Mouse (Mus musculus) adrenal gland (tissue): ENCODE results near the gene Lrmda.

Experiments used
- intact Hi-C: fragments of 180-260 bp; cut with DNase I; formaldehyde crosslinking; loops from one replicate; pipeline ENCODE4 v1.15.1; 2025

The Lrmda gene

DNA sequence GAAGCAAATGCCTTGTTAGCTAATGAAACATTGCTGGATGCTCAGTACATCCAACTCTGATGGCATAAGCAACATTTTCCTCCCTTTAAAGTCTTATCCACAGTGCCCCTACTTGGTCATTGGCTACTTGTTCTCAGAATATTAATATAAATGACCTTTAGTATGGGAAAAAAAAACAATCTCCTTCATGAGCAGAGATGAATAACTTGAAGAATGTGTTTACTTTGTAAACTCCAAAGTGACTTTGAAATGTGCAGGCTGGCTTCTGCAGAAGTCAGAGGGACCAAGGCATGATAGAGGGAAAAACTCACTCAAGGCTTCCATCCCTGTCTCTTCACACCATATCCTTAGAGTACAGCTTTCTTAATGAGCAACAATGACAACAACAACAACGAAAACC is 202.5 kb downstream of the Lrmda start:
- intact Hi-C loops, result no loop called here

DNA sequence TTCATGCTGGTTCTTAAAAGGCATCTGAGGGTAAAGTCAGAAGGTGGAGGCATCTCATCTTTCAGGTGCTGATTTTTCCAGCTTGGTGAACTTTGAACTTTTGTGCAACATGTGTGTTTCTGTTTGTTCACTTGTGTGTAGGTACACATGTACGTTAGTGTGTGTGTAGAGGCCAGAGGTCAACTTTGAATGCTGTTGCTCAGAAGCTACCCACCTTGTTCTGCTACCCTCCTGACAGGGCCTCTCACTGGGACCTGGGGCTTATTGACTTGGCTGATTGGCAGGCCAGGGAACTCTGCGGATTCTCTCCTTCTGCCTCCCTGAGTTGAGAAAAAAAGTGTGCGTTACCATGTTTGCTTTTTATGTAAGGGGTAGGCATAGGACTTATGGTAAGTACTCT is 203.1 kb downstream of the Lrmda start:
- intact Hi-C loops, result no loop called here

DNA sequence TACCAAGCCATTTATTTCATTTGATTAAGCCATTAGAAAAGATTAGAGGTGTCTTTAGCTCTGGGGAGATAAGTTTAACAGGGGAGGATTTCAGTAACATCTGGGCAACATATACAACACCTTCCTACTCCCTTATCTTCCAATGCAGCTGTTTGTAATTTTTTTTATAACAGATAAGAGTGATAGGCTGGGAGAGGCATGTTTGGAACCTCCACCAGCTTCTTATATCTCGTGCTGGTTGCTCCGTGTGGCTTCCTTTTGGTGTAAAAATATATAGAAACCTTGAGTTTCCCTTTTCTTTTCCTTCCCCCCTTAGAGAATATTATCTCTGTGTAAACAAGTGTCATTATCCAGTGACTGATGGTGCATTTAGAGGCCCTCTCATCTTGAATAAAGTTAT is 206.7 kb downstream of the Lrmda start:
- intact Hi-C loops, result no loop called here

DNA sequence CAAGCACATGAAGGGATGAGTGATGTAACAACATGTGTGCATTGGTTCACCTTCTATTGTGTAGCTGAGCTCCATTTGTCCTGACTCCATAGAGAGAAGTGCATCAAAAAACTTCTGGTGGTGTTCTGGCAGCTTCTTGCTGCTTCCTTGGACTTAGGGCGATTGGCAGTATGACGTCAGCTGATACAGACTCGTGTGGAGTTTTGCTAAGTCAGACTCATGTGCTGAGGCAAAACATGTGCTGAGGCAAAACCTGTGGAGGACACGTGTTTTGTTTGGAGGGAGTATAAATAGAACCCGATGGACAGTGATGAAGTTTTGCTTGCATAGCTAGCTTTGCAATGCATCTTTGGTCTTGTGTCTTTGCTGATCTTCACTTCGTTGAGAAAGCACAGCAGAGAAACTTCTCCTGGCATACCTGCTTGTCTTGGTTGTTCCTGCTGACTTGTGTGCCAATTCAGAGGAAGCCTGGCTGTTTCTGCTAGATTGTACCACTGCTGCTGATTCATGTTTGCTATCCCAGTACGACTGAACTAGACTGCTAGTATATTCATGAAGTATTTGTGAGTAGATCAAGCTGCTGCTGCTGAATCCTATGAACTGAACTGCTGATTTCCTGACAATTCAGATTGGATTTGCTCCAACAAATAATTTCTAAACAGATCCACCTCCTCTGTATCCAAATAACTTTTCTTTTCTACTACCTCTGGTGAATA is 208.9 kb downstream of the Lrmda start:
- intact Hi-C loops, result no loop called here

DNA sequence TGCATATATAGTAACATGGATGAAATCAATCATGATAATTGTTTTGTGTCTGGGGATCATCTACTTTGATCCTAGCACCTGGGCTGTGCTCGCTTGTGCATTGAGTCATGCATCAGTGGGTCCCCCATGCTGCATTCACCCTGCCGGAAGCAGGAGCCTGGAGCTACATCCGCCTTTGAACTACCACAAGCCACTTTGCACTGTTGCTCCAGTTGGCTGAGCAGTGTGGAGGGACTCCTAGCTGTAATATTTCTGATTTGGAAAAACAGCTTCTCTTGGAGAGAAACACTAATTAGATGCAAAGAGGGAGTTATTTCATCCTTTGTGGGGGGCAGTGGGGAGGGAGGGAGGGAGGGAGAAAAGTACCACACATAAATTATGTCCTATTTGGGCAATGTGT is 220.8 kb downstream of the Lrmda start:
- intact Hi-C loops, result no loop called here

DNA sequence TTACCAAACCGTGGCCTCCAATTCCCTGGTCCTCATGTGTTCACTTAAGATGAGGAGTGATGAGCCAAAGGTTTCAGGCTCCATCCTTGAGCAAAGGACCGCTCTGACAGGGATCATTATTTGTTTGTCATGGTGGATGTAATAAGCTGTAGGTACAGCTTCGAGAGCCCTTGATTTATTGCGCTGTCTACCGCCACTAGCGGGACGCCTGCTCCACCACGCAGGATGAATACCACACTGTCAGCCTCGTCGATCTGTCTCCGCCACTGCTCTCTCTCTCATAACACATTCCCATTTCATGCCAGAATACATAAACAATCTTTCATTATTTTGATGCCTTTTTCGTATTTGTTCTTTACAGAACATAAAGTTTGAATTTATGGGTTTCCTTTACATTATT is 235.9 kb downstream of the Lrmda start:
- intact Hi-C loops, result no loop called here

DNA sequence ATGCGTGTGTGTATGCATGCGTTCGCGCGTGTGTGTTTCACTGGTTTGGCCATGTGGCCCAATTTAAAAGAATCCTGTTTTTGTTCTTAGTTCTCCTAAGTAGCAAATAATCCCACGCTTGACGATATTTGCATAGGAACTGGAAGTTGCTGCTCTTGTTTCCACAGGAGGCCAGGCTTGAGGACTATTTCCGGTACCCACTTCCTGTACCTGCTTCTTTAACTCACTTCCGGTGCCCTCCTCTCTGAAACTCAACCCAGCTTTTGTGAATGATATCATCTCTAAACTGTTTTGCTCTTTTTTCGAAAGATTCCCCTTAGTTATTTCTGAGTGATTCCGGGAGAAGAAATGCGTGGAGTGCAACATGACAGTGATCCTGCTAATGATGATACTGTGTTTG is 236.8 kb downstream of the Lrmda start:
- intact Hi-C loops, result no loop called here

DNA sequence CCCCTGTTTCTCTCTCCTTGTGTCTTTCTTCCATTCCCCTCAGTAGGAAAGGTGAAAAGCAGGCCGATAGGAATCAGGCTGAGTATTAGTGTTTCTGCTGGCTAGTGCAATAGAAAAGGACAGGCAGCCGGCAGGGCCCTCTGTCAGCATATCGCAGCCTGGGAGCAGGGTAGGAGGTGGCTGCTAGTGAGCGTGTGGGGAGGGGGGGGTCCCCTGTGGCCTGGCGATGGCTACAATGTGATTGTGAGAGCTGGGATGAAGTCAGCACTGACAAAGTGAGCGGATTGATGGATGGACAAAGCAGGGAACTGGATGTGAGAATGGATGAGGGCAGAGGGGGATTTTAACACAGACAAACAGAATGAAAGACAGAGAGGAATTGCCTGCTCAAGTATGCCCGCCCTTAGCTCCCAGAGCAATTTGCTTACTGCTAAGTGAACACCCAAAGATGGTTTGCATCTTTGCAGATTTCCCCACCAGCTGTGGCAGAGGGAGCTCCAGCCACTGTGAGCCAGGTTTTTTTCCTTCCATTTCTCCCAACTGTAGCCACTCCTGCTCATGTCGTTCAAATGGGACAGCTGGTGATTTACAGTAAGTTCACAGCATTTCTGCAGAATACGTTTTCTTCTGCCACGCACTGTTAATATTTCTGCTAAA is 240.0 kb downstream of the Lrmda start:
- intact Hi-C loops, result no loop called here

DNA sequence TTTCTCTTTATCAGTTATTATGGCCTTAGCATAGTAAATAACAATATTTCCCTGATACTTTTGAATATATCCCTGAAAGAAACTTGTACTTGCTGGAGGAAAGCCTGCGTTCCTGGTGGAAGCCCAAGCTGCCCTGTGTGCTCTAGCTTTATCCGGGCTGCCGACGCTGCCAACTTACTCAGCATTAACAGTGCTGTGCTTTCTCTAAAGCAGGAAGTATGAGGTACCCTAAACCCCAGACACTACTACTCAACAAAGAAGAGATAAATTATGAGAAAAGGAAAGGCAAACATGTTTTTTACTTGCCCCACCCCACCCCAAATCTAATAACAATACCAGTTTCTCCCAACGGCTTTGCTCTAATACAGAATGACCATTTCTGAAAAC is 240.5 kb downstream of the Lrmda start:
- intact Hi-C loops, result no loop called here

DNA sequence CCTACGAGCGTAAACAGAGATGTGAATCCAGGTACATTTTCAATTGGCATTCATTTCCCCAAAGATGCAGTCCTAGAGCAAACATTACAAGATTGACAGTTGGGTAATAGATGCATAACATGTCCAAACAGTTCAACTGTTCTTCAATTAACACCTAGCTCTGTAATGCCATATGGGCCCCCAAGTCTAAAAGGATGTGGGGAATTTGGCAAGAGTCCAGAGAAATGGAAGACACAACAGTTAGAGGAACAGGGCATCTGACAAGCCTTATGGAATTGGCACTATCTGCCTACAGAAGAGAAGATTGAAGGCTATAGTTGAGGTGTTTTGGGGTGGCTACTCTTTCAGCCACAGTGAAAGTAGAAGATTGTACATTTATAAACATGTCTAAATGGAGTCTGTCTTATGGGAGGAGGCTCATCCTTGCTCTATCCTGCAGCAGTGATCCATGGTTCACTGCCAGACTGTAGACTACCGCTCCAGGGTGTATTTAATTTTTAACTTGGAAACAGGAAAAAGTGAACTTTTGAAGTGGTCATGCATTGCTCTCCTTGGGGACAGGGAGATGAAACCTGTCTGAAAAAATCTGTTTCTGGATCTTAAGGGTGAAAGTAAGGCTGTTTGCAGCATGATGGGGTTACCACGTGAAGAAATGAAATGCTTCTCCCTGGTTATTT is 245.9 kb downstream of the Lrmda start:
- intact Hi-C loops, result no loop called here

DNA sequence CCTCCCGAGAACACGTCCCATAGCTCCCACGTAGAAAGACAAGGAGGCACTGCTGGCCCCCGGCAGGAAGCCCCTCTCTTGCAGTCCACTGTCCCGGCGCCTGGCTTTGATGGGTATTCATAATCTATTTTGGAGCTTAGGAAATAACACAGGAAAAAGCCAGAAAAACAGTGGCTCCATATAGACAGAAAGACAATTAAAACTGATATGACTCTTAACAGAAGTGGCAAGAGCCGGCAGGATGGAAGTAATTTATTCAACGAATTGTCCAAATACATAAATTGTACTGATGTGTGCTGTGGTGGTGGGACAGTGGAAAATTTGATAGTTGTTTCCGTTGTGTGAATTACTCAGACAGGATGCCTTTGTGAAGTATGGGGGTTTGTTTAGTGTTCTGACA is 250.3 kb downstream of the Lrmda start:
- intact Hi-C loops, result loop anchor here (10.0 kb wide), 1 partner anchor 305 kb away; no protein-coding TSS in a partner anchor

DNA sequence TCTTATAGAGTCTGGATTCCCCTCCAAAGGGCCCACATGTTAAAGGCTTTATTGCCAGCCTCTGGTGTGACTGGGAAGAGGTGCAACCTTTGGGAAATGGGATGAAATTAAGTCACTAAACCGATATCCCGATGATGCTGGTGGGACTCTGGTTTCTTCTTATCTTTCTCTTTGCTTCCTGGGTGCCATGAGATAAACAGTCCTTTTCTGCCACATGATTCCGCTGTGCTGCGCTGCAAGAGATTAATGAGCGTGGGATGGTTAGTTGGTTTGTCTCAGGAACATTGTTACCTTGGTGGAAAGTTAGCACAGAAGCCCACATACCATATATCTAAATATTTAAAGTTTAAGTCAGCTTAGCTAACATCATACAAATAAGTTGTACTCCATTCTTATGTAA is 258.5 kb downstream of the Lrmda start:
- intact Hi-C loops, result loop anchor here (10.0 kb wide), 1 partner anchor 297 kb away; no protein-coding TSS in a partner anchor

DNA sequence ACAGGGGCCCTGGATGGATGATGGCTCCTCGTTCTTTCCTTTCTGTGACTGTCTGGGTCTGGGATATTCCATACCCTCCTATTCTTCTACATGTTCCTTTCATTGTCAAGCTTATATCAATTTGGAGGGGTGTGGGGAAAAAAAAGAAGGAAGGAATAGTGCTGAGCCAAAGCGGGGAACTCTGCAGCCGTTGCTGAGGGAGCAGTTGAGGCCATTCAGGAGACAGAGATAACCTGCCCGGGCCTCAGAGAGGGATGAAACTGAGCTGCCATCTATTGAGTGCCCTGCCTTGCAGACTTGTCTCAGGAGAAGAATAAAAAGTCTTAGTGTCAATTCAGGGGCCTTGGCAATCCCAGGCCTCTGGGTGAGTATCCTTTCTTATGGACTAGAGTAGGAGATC is 260.1 kb downstream of the Lrmda start:
- intact Hi-C loops, result loop anchor here (10.0 kb wide), 1 partner anchor 295 kb away; no protein-coding TSS in a partner anchor

DNA sequence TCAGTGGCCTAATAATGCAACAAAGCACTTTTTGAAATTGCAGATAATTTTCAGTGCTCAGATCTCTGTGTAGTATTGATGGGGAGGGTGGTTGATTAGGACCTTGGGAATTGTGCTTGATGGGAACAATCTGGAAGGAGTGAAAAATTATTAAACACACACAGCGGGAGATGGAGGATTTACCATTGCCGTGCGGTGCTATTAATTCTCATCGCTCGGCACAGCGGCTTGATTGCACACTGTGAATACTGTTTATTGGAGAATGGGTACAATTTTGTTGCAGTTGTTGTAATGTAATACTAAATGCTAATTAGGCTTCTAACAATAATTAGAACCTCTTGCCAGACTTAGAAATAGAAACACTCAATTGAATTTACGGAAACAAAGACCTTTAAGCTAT is 262.1 kb downstream of the Lrmda start:
- intact Hi-C loops, result no loop called here

DNA sequence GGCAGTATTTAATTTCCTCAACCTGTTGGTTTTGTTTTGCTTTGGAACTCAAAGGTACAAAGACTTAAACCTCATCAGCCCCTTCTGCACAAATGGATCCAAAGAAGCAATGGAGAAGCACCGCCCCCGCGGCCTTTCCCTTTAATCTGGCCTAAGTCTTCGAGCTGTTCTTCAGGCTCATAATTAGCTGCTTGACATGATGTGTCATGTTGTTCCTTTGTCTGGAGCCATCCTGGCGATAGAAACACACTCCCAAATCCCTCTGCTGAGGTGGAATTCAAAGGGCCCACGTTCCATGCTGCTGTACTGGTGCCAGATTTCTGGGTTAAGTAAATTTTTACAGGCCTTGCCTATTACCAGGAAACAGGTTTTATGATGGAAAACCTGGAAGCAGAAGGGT is 263.3 kb downstream of the Lrmda start:
- intact Hi-C loops, result no loop called here

DNA sequence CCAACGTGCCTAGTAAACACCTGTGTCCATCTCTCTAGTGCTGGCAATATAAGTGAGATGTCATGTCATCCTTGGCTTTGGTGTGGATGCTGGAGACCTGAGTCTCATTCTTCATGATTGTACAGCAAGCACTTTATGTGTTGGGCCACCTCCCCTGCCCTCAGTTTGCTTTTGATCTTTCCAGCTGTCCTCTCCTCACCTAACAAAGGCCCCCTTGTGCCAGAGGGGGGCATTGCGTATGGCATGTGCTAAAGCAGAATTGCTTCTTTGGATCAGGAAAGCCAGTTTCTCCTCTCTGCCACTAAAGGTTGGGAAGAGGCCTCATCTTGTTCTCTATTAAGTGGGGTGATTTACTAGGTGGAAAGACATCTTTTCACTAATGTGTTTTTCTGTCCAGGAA is 264.2 kb downstream of the Lrmda start:
- intact Hi-C loops, result no loop called here

DNA sequence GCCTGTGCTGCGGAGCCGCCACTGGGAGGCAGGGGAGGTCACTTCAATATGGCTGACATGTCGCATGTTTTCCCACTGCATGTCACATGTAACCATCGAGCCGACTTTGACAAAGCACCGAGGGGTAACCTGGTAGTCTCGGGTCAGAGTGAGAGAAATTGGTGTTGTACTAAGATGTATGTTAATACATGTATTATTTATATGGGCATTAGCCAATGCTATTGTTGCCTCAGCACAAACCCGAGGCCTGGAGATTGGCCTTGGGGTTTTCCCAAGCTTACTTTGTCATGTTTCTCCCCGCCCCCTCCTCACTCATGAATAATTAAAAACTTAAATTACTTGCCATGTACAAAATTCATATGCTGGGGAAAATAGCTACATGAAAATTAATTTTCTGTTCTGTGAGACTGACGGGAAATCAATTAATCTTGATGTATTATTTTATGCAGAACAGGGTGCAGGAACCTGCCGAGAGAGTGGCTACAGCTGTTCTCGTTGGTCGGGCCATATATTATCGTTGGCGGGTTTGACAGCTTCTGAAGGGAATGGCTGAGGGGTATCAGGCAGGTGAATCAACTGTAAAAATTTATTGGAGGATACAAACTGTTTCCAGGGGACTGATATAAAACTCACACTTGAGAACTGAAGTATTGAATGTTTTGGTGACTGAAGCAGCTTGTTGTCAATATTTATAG is 265.5 kb downstream of the Lrmda start:
- intact Hi-C loops, result no loop called here

DNA sequence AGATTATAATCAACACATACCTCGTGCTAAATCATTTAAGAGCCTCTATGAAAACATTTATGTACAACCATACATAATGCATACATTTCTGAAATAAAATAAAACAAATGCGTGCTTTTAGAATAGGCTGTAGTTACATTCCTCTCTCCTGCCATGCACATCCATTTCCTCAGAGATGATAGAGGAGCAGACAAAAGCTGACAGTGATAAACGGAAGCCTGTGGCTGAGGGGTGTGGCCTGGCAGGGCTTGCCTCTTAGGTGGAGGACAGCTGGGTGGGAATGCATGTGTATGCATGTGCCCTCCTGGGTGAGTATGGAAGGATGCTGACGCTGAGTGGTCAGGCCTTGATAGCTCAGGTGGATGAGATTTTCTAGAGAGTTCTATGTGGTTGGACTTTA is 266.3 kb downstream of the Lrmda start:
- intact Hi-C loops, result no loop called here

DNA sequence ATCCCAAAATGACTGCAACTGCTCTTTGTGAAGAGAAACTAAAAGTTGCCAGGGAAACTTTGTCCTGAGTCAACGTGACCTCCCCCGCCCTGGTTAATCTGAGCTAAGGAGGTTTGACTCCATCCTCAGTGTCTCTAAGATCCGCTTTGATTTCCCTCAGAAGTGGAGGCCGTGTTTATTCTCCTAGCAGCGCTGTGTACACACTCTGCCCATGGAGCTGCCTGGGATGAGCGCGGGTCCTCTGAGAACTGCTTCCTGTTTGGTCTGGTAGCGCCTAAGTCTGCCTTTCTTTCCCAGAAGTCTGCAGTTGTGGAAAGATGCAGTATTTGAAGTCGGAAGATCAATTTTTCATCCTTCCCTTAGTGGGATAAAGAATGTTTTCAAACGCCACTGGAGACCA is 268.7 kb downstream of the Lrmda start:
- intact Hi-C loops, result no loop called here

DNA sequence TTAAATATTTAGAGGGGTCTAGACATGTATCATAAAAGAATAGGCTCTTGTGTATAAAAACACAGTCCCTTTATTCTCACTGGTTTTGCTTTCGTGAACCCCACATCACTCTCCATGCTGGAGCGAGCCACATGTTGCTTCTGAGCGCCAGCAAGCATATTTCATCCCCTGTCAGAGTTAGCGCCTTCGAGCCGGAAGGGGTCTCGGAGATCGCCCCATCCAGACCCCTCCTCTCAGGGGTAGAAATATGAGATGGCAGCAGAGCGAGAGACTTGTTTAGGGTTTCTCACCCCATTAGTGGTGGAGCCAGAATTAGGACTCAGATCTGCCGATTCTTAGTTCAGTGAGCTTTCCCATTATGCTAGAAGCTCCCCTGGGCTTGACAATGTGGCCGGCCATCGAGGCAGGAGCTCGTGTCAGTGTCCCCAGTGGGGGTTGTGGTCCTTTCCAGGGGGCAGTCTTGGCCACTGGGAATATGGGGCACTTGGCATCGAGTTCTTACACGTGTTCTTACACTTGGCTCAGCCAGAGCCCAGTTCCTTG is 269.9 kb downstream of the Lrmda start:
- intact Hi-C loops, result no loop called here

DNA sequence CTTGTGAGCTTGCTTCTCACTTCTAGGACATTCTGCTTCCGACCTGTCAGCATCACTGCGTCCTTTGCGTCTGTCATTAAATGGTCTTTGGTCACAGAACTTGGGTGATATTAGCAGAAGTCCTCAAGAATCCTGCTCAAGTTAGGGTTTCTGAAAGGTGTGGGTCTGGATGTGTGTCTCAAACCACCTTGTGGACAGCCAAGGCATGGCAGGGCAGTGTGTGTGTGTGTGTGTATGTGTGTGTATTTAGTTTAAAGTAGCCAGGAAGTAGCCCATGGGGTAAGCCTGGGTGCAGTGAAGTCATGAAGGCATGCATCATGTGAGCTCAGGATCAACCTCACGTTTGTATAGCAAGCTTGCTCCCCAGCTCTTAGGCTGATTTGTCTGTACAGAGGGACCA is 274.9 kb downstream of the Lrmda start:
- intact Hi-C loops, result no loop called here
